Mouse (Mus musculus) MEL (cell line): ENCODE measurements around the gene Vmn1r139.
"Not testable (repeated sequence)": the region's sequence is repeated elsewhere in the genome, so short reads cannot be mapped to it uniquely, and the experiment has no call there.

Experiments
- CTCF ChIP-seq, 3 experiments: IDR thresholded peaks in 2 of 3; conservative IDR thresholded peaks in 1 of 3; 2 replicates each; pipeline ENCODE4 v1.5.1; 2011 to 2012; ENCODE audit warnings: low read length in 3 of 3, low read depth in 2 of 3, mild to moderate bottlenecking in 2 of 3, improper control_type of control experiment in 1 of 3, inconsistent platforms in 1 of 3, mixed read lengths in 1 of 3, moderate library complexity in 1 of 3; ENCODE audit not compliant: control insufficient read depth in 1 of 3, insufficient read depth in 1 of 3, poor library complexity in 1 of 3, severe bottlenecking in 1 of 3
- JUND ChIP-seq: IDR thresholded peaks from 2 replicates; pipeline ENCODE4 v1.6.1; 2011; ENCODE audit warnings: low read depth, mild to moderate bottlenecking, improper control_type of control experiment, low read length
- MAFK ChIP-seq: IDR thresholded peaks from 2 replicates; pipeline ENCODE4 v1.6.1; 2011; ENCODE audit warnings: low read depth, mild to moderate bottlenecking, low read length, improper control_type of control experiment, borderline replicate concordance
- POLR2A ChIP-seq, 2 experiments: IDR thresholded peaks; 2 replicates each; pipeline ENCODE4 v1.6.1; 2011 to 2012; ENCODE audit warnings: low read length in 2 of 2, mild to moderate bottlenecking in 2 of 2, control low read depth in 1 of 2, improper control_type of control experiment in 1 of 2, low read depth in 1 of 2, moderate library complexity in 1 of 2; ENCODE audit not compliant: control insufficient read depth in 1 of 2, insufficient read depth in 1 of 2, poor library complexity in 1 of 2
- RAD21 ChIP-seq: IDR thresholded peaks from 2 replicates; pipeline ENCODE4 v1.6.1; 2011; ENCODE audit warnings: mild to moderate bottlenecking, low read depth, low read length, improper control_type of control experiment
- TAL1 ChIP-seq: IDR thresholded peaks from 2 replicates; pipeline ENCODE4 v1.6.1; 2012; ENCODE audit warnings: mild to moderate bottlenecking, inconsistent platforms, low read length, moderate library complexity, mixed read lengths
- USF2 ChIP-seq, 2 experiments: IDR thresholded peaks; 2 replicates each; pipeline ENCODE4 v1.6.1; 2011 to 2012; ENCODE audit warnings: improper control_type of control experiment in 2 of 2, low read length in 2 of 2, borderline replicate concordance in 1 of 2, inconsistent platforms in 1 of 2, low read depth in 1 of 2, mild to moderate bottlenecking in 1 of 2; ENCODE audit not compliant: insufficient read depth in 1 of 2
- ZKSCAN1 ChIP-seq: IDR thresholded peaks from 2 replicates; pipeline ENCODE4 v1.6.1; 2012; ENCODE audit warnings: low read depth, mild to moderate bottlenecking, inconsistent platforms, low read length, improper control_type of control experiment, moderate library complexity
- ZMIZ1 ChIP-seq: IDR thresholded peaks from 2 replicates; pipeline ENCODE4 v1.6.1; 2012; ENCODE audit warnings: low read depth, mild to moderate bottlenecking, inconsistent platforms, low read length, improper control_type of control experiment, moderate library complexity

- TF ChIP-seq TAL1; CTCF (IDR thresholded peaks at IDR 0.05 in 2 of 3, conservative IDR thresholded peaks at IDR 0.05 in 1 of 3; ENCODE audit: control insufficient read depth in 1 of 3, insufficient read depth in 1 of 3, low read depth in 2 of 3, low read length in 3 of 3, poor library complexity in 1 of 3, severe bottlenecking in 1 of 3); ZMIZ1; USF2 (IDR thresholded peaks at IDR 0.05; ENCODE audit: borderline replicate concordance in 1 of 2, insufficient read depth in 1 of 2, low read depth in 1 of 2, low read length in 2 of 2); POLR2A (IDR thresholded peaks at IDR 0.05; ENCODE audit: control insufficient read depth in 1 of 2, insufficient read depth in 1 of 2, low read depth in 1 of 2, low read length in 2 of 2, poor library complexity in 1 of 2); MAFK; ZKSCAN1; JUND; RAD21: not testable (repeated sequence)
These were observed 49.3 kb downstream of the Vmn1r139 start, which contains the start of gene Gm16451 for GRCm38 (mm10) chr7:22118145-22118544.
